Mouse (Mus musculus): Measurements from ENCODE around the gene Eif2d. TPM values are rescaled to one million over a fixed set of nuclear protein-coding genes. Genes with fewer than 3 reads are reported as not detected.
A peak's percentile ranks its signal among the peaks of the same experiment; 100 is the strongest.

The Eif2d gene
- polyA plus RNA-seq (2015; fragmentation: Nextera tagmentation; extraction: Ambion mirVana) = 58.4 and 61.6 TPM in 2 replicates

GRCm38 (mm10) chr1:131153018-131153629 is at the start of gene Eif2d:
Eif2d (plus strand) TSS chr1:131153181.
- Histone ChIP-seq H3K27me3 (no peaks in the 10 kb centered on the region), H3K4me3 (peak within 1 kb of the TSS; percentile 91), H3K27ac (replicated peaks) (peak within 1 kb of the TSS; percentile 58), H3K9ac (replicated peaks) (peak within 1 kb of the TSS; percentile 89), H3K4me1 (peaks cover 11% of the 10 kb centered on the region), H3K4me2 (replicated peaks) (peak within 1 kb of the TSS; percentile 91), H3K36me3 (peaks cover 2% of the 10 kb centered on the region; the same call in 1 of the 2 replicates), H3K9me3 (no peaks in the 10 kb centered on the region)
- ATAC-seq (replicated peaks) = peak; percentile 99
- under 1% methylated on average over 27 of the region's 27 CpGs for WGBS

- H3K4me1 ChIP-seq = no peaks in the 10 kb centered on the region
- 84% methylated on average over 10 of the region's 10 CpGs for WGBS
- no peak overlapping the region for H3K27ac ChIP-seq (replicated peaks)
- H3K4me2 ChIP-seq (replicated peaks) = no peak overlapping the region
- H3K27me3 ChIP-seq = no peaks in the 10 kb centered on the region
- H3K36me3 ChIP-seq = no peaks in the 10 kb centered on the region
- no peak for ATAC-seq (replicated peaks)
- no peaks in the 10 kb centered on the region for H3K9me3 ChIP-seq
- no peak overlapping the region for H3K4me3 ChIP-seq
- H3K9ac ChIP-seq (replicated peaks) = no peak overlapping the region
Measured at GRCm38 (mm10) chr1:131103776-131104424, 49.1 kb upstream of the Eif2d start.

DNA sequence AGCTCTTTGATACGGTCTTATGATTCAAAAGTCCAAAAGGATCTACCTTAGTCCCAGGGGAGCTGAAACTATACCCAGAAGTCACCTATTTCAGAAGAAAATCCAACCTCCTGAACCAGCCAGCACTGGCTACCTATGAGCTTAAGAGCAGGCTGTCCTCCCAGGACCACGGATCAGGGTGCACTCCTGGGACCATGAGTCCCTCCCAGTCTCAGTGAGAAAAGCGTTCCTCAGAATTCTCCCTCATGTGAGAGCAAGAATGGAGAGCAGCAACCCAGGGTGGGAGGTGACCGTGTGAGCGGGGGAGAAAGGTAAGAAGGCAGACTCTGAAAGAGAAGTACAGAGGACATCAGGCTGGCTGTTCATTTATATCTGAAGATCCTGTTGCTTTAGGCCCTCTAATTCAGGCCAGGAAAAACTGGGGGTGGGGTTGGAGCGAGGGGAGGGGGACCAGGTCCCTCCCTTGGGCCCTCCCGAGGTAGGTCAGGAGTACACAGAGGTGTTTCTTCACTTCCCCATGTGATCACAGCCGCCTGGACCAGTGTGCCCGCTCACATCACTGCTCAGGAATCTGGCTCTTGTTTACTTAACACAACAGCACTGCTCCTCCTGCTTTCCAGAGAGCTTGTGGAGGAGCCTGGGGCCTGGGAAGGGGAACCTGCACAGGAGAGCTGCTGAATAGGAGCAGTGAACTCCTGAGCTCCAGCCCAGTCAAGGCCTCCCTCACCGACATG is 45.2 kb upstream of the Eif2d start:
- ATAC-seq (replicated peaks) = no peak
- 62% methylated on average over 10 of the region's 10 CpGs for WGBS

GRCm38 (mm10) chr1:131110525-131111106 is 42.4 kb upstream of the Eif2d start:
- H3K27ac ChIP-seq (replicated peaks) = no peak overlapping the region
- 79% methylated on average over 12 of the region's 12 CpGs for WGBS
- no peak overlapping the region for H3K4me3 ChIP-seq
- H3K9me3 ChIP-seq = no peaks in the 10 kb centered on the region
- H3K9ac ChIP-seq (replicated peaks) = no peak overlapping the region
- no peaks in the 10 kb centered on the region for H3K36me3 ChIP-seq
- no peaks in the 10 kb centered on the region for H3K27me3 ChIP-seq
- H3K4me1 ChIP-seq = no peaks in the 10 kb centered on the region; the same call in 1 of the 2 replicates
- no peak overlapping the region for H3K4me2 ChIP-seq (replicated peaks)
- no peak for ATAC-seq (replicated peaks)

More for the DNA sequence above, 45.2 kb upstream of the Eif2d start:
- Histone ChIP-seq H3K9me3 (no peaks in the 10 kb centered on the region), H3K4me2 (replicated peaks) (no peak overlapping the region), H3K4me1 (no peaks in the 10 kb centered on the region), H3K27ac (replicated peaks) (no peak overlapping the region), H3K4me3 (no peak overlapping the region), H3K27me3 (no peaks in the 10 kb centered on the region), H3K36me3 (no peaks in the 10 kb centered on the region), H3K9ac (replicated peaks) (no peak overlapping the region)

GRCm38 (mm10) chr1:131112576-131112975 is 40.4 kb upstream of the Eif2d start:
- no peak for ATAC-seq (replicated peaks)
- H3K9me3 ChIP-seq = no peaks in the 10 kb centered on the region

GRCm38 (mm10) chr1:131115932-131116331 is 37.0 kb upstream of the Eif2d start:
- Histone ChIP-seq H3K9ac (replicated peaks) (no peak overlapping the region), H3K4me1 (peaks cover 12% of the 10 kb centered on the region), H3K27ac (replicated peaks) (peak overlapping the region; percentile 94; the same call in 1 of the 2 replicates), H3K27me3 (no peaks in the 10 kb centered on the region), H3K4me2 (replicated peaks) (no peak overlapping the region), H3K9me3 (no peaks in the 10 kb centered on the region), H3K36me3 (no peaks in the 10 kb centered on the region), H3K4me3 (no peak overlapping the region)
- ATAC-seq (replicated peaks) = peak; percentile 62
- WGBS = 12% methylated on average over 6 of the region's 6 CpGs

More at GRCm38 (mm10) chr1:131112576-131112975, 40.4 kb upstream of the Eif2d start:
- Histone ChIP-seq H3K36me3 (no peaks in the 10 kb centered on the region), H3K4me1 (peaks cover 12% of the 10 kb centered on the region), H3K4me2 (replicated peaks) (no peak overlapping the region), H3K27me3 (no peaks in the 10 kb centered on the region), H3K27ac (replicated peaks) (no peak overlapping the region), H3K4me3 (no peak overlapping the region), H3K9ac (replicated peaks) (no peak overlapping the region)
- WGBS = 41% methylated on average over 6 of the region's 6 CpGs

DNA sequence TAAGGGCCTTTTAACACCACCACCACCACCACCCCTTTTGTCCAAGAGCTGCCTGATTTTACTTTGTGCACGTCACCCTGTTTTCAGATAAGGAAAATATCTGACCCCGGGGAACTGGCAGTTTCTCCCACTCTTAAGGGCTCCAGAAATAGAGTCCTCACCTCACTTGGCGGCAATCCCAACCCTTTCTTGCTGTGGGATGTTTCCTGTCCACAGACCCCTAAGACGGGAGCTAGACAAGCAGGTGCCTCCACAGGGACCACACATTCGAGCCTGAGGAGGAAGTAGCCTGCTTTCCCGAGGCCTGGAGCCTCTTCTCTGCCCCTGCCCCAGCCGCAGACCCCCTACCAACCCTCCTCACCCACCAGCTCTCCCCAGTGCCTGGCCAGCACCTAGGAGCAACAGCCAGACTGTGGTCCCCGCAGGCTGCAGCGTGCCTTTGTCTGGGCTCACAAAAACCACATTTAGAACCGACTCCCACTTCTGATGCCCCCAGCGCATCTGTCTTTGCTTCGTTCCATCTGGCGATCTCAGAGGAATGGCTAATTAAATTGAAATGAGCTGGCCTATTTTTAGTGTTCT is 36.5 kb upstream of the Eif2d start:
- H3K9ac ChIP-seq (replicated peaks) = peak overlapping the region; percentile 32; the same call in 1 of the 2 replicates
- H3K4me1 ChIP-seq = peaks cover 12% of the 10 kb centered on the region
- ATAC-seq (replicated peaks) = peak; percentile 75
- H3K36me3 ChIP-seq = no peaks in the 10 kb centered on the region
- H3K4me2 ChIP-seq (replicated peaks) = peak overlapping the region; percentile 8; the same call in 1 of the 2 replicates
- 29% methylated on average over 13 of the region's 13 CpGs for whole genome bisulfite sequencing
- H3K27me3 ChIP-seq = no peaks in the 10 kb centered on the region
- no peak overlapping the region for H3K4me3 ChIP-seq
- no peaks in the 10 kb centered on the region for H3K9me3 ChIP-seq
- peak overlapping the region; percentile 94 for H3K27ac ChIP-seq (replicated peaks)

DNA sequence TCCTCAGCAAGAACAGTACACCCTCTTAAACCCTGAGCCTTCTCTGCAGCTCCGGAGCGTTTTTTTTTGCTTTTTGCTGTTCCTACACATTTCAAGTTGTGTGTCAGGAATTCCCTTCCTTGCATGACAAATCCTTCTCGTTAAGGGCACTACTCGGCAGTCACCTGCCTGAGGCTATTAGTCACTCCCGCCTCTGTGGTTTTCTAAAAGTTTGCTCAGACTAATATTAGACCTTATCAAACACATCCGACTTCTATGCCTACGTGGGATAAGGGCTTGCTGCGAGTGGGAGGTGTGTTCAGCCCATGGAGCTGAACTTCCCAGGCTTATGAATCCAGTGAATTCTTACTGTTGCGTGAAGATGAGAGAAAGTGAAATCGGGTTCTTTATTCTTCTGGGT is 34.5 kb upstream of the Eif2d start:
- H3K36me3 ChIP-seq = no peaks in the 10 kb centered on the region
- H3K27ac ChIP-seq (replicated peaks) = no peak overlapping the region
- no peak for ATAC-seq (replicated peaks)
- no peak overlapping the region for H3K4me3 ChIP-seq
- no peak overlapping the region for H3K4me2 ChIP-seq (replicated peaks)
- H3K9ac ChIP-seq (replicated peaks) = no peak overlapping the region
- WGBS = 60% methylated on average over 10 of the region's 10 CpGs
- H3K9me3 ChIP-seq = no peaks in the 10 kb centered on the region
- no peaks in the 10 kb centered on the region for H3K27me3 ChIP-seq
- H3K4me1 ChIP-seq = peaks cover 12% of the 10 kb centered on the region

GRCm38 (mm10) chr1:131119026-131119425 is 34.0 kb upstream of the Eif2d start:
- Histone ChIP-seq H3K9ac (replicated peaks) (no peak overlapping the region), H3K27me3 (no peaks in the 10 kb centered on the region), H3K27ac (replicated peaks) (no peak overlapping the region), H3K4me2 (replicated peaks) (no peak overlapping the region), H3K9me3 (no peaks in the 10 kb centered on the region), H3K4me3 (no peak overlapping the region), H3K36me3 (no peaks in the 10 kb centered on the region), H3K4me1 (peaks cover 12% of the 10 kb centered on the region)
- 60% methylated on average over 2 of the region's 2 CpGs for WGBS
- no peak for ATAC-seq (replicated peaks)

DNA sequence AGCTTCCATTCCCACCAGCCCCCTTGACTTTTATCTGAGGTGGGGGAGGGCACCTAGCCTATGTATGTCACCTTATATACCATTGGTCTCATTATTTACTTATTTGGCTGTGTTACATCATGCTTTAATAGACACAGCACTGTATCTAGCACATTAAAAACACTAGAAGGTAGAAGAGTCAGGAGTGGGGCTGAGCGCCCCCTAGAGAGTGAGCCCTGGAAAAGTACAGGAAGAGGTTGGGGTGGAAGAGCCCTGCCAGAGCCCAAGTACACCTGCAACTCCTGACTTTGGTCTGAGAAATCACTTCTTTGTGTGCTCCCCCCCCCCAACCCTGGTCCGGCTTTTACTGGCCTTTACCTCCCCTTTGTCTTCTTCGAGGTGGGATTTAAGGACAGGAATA is 31.0 kb upstream of the Eif2d start:
- H3K9ac ChIP-seq (replicated peaks) = no peak overlapping the region
- H3K9me3 ChIP-seq = no peaks in the 10 kb centered on the region
- H3K36me3 ChIP-seq = peaks cover 3% of the 10 kb centered on the region; the same call in 1 of the 2 replicates
- H3K4me2 ChIP-seq (replicated peaks) = no peak overlapping the region
- no peak overlapping the region for H3K4me3 ChIP-seq
- H3K4me1 ChIP-seq = peaks cover 5% of the 10 kb centered on the region
- ATAC-seq (replicated peaks) = no peak
- 43% methylated on average over 3 of the region's 3 CpGs for WGBS
- H3K27ac ChIP-seq (replicated peaks) = no peak overlapping the region
- H3K27me3 ChIP-seq = no peaks in the 10 kb centered on the region

DNA sequence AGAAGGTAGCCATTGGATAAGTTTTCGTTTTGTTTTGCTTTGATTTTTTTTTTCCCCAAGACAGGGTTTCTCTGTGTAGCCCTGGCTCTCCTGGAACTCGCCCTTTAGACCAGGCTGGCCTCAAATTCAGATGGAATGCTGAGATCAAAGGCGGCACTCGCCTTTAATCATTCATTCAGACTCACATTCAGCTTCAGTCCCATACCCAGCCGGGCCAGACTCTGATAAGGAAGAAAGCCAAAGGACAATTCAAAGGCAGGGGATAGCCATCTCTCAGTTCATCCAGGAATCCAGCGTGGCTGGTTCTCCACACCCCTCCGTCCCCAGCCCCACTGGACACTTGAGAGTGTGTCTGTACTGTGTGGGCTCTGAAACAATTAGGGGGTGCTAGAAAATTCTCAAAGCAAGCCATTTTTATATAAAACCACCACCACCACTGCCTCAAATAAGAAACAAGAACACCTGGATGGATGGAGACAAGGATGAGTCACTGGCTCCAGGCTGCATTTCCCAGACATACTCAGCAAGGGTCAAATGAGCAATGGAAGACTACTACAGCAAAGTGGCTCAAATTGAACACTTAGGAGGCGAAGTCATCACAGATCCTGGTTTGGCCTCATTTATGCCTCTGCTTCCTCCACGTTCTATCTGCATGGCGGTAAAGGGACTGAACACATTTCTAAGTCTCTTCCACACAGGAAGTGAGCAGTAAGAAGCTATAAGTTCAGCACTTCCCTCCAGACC is 29.3 kb upstream of the Eif2d start:
- ATAC-seq (replicated peaks) = no peak
- no peak overlapping the region for H3K9ac ChIP-seq (replicated peaks)
- no peaks in the 10 kb centered on the region for H3K27me3 ChIP-seq
- H3K9me3 ChIP-seq = no peaks in the 10 kb centered on the region
- H3K4me1 ChIP-seq = no peaks in the 10 kb centered on the region
- H3K4me2 ChIP-seq (replicated peaks) = no peak overlapping the region
- peaks cover 16% of the 10 kb centered on the region for H3K36me3 ChIP-seq
- H3K4me3 ChIP-seq = no peak overlapping the region
- no peak overlapping the region for H3K27ac ChIP-seq (replicated peaks)
- 77% methylated on average over 10 of the region's 10 CpGs for WGBS
